22 mouse cellular contexts compared by ENCODE assay signal in the genomic region with DNA sequence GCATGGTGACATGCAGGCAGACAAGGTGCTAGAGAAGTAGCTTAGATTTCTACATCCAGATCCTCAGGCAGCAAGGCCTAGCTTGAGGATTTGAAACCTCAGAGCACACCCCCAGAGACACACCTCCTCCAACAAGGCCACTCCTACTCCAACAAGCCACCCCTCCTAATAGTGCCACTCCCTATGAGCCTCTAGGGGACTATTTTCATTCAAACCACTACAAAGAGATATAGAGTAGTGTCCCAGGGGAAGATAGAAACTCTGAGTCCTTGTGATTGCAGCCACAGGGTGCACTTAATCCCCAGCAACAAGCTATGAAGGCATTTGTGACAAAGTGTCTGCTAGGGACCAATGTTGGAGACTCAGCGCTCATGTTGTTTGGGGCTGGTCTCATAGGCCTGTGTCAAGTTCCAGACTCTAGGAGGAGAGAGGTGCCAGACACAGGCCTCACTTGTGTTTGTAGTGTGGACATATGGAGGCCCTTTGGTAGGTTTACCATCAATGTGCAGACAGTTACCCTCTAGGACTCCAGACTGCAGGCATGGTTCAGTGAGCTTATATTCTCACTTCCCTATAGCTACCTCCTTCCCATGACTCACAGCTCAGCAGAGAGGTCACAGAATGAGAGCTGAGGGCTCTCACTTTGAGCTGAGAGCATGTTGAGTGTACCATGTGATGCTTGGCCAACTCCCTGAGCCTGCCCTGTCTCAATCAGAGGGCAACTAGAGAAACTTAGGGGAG. TPM values are rescaled to one million over a fixed set of nuclear protein-coding genes. Genes with fewer than 3 reads are reported as not detected.
DNase-seq lines count a peak whose midpoint lies in the region; TF ChIP-seq lines count a peak whose summit lies in the region.
"Had no signal": no experiment of that assay in that cellular context is flagged by ENCODE, and none has a peak within 500 bp of the region (broad histone marks: within the 10 kb centered on the region; RNA-seq: fewer than 3 reads in every experiment).

No protein-coding gene starts in this region.

- no peak overlapping the region for H3K4me3 ChIP-seq in bone marrow macrophage, adult 2 months (ENCODE audit: insufficient read depth, low read length)
- H3K4me3 ChIP-seq: heart, embryonic 15.5 days; hindbrain, embryonic 15.5 days; left cerebral cortex, adult 2 months; megakaryocyte, embryonic 14.5 days had no signal

- H3K4me1 ChIP-seq in bone marrow macrophage, adult 2 months (ENCODE audit: control insufficient read depth, insufficient read depth, low read length): peaks cover 9% of the 10 kb centered on the region
- H3K4me1 ChIP-seq: heart, embryonic 15.5 days; hindbrain, embryonic 15.5 days; megakaryocyte, embryonic 14.5 days had no signal

- H3K27ac ChIP-seq in bone marrow macrophage, adult 2 months (ENCODE audit: insufficient read depth, low read depth, low read length): peak overlapping the region; percentile 46
- H3K27ac ChIP-seq: heart, embryonic 15.5 days; hindbrain, embryonic 15.5 days; left cerebral cortex, adult 2 months had no signal

- no peak for TF ChIP-seq CTCF in bone marrow macrophage, adult 2 months (IDR thresholded peaks at IDR 0.05; ENCODE audit: low read depth, low read length)

- TF ChIP-seq POLR2A in bone marrow macrophage, adult 2 months (IDR thresholded peaks at IDR 0.05; ENCODE audit: borderline replicate concordance, low read depth, low read length): no peak

- DNase-seq in heart, adult 11 months: peak; percentile 78
- DNase-seq in heart, postnatal 4 days: no peak
- DNase-seq in lung, postnatal 36 days: peak; percentile 77
- peak; percentile 73 for DNase-seq in spleen, postnatal 36 days (ENCODE audit: low spot score in 2 of 2)
- no peak for DNase-seq in thymus, adult 18-20 months
- no peak for DNase-seq in urinary bladder, adult 2 months (ENCODE audit: low spot score)
- no peak for DNase-seq in cerebellum, postnatal 14 days
- DNase-seq: cerebellum, adult 11-12 months; embryo, embryonic 11 days; gastrocnemius, postnatal 36 days had no signal

RNA-seq across cellular contexts. Expression of a gene that starts 7.5 kb away (rescaled TPM):
- total RNA-seq in heart, postnatal 4 days (2021): not detected
- not detected in 2 replicates for polyA plus RNA-seq in bone marrow macrophage, adult 2 months (2012; ENCODE audit: insufficient read depth, insufficient read length, missing spikeins)
- polyA plus RNA-seq in urinary bladder, adult 2 months (2012; rRNA removed): not detected in 2 replicates
- total RNA-seq: G1E; gastrocnemius, postnatal 36 days; layer of hippocampus, adult 18-20 months; left cerebral cortex, adult 2 months had no signal
- polyA plus RNA-seq: activated CD4-positive, CD25-positive, alpha-beta regulatory T cell, adult 4 months; frontal cortex, adult 2 months; G1E; heart, embryonic 15.5 days; hindbrain, embryonic 15.5 days; kidney, embryonic 14.5 days; limb, embryonic 14.5 days; neural tube, embryonic 14.5 days had no signal

RNA-seq across cellular contexts. Expression of a gene that starts 13.7 kb away (rescaled TPM):
- not detected for total RNA-seq in heart, postnatal 4 days (2021)
- not detected in 2 replicates for polyA plus RNA-seq in bone marrow macrophage, adult 2 months (2012; ENCODE audit: insufficient read depth, insufficient read length, missing spikeins)
- not detected in 2 replicates for polyA plus RNA-seq in urinary bladder, adult 2 months (2012; rRNA removed)
- total RNA-seq: G1E; gastrocnemius, postnatal 36 days had no signal
- polyA plus RNA-seq: activated CD4-positive, CD25-positive, alpha-beta regulatory T cell, adult 4 months; G1E; heart, embryonic 15.5 days; hindbrain, embryonic 15.5 days; kidney, embryonic 14.5 days; limb, embryonic 14.5 days; neural tube, embryonic 14.5 days had no signal

RNA-seq across cellular contexts. Expression of a gene that starts 18.0 kb away (rescaled TPM):
- not detected for total RNA-seq in heart, postnatal 4 days (2021)
- not detected in 2 replicates for polyA plus RNA-seq in bone marrow macrophage, adult 2 months (2012; ENCODE audit: insufficient read depth, insufficient read length, missing spikeins)
- polyA plus RNA-seq in urinary bladder, adult 2 months (2012; rRNA removed): not detected in 2 replicates
- total RNA-seq: G1E; gastrocnemius, postnatal 36 days; layer of hippocampus, adult 18-20 months; left cerebral cortex, adult 2 months had no signal
- polyA plus RNA-seq: activated CD4-positive, CD25-positive, alpha-beta regulatory T cell, adult 4 months; frontal cortex, adult 2 months; G1E; heart, embryonic 15.5 days; hindbrain, embryonic 15.5 days; kidney, embryonic 14.5 days; limb, embryonic 14.5 days; neural tube, embryonic 14.5 days had no signal

RNA-seq across cellular contexts. Expression of a gene that starts 25.3 kb away (rescaled TPM):
- 1 to 10 TPM; 1.4 to 1.7 TPM for total RNA-seq in heart, postnatal 4 days (2021)
- polyA plus RNA-seq in bone marrow macrophage, adult 2 months (2012; ENCODE audit: insufficient read depth, insufficient read length, missing spikeins): not detected in 2 replicates
- polyA plus RNA-seq in urinary bladder, adult 2 months (2012; rRNA removed): not detected in 2 replicates
- total RNA-seq: G1E; gastrocnemius, postnatal 36 days had no signal
- polyA plus RNA-seq: activated CD4-positive, CD25-positive, alpha-beta regulatory T cell, adult 4 months; G1E; heart, embryonic 15.5 days; hindbrain, embryonic 15.5 days; kidney, embryonic 14.5 days; limb, embryonic 14.5 days; neural tube, embryonic 14.5 days had no signal

RNA-seq across cellular contexts. Expression of a gene that starts 31.6 kb away (rescaled TPM):
- 1 to 10 TPM; 2.5 to 2.6 TPM for total RNA-seq in heart, postnatal 4 days (2021)
- polyA plus RNA-seq in bone marrow macrophage, adult 2 months (2012; ENCODE audit: insufficient read depth, insufficient read length, missing spikeins): 3.4 and 3.7 TPM in 2 replicates
- polyA plus RNA-seq in urinary bladder, adult 2 months (2012; rRNA removed): 3.5 and 4.0 TPM in 2 replicates
- polyA plus RNA-seq: G1E had no signal

Comparison
In these comparisons a context has a peak if more than half of its experiments do, and no peak if none do; other contexts are left out.
1. DNase-seq: peak in heart, adult 11 months (single experiment), lung, postnatal 36 days (single experiment) and spleen, postnatal 36 days (2 of 2); none in heart, postnatal 4 days (single experiment), thymus, adult 18-20 months (0 of 2), urinary bladder, adult 2 months (single experiment) and cerebellum, postnatal 14 days (0 of 2).